Mouse (Mus musculus) heart, embryonic 11.5 days (tissue): ENCODE data around the gene Arl2bp. TPM values are rescaled to one million over a fixed set of nuclear protein-coding genes. Genes with fewer than 3 reads are reported as not detected.

ENCODE experiments used
- ATAC-seq: fragments of 200-750 bp; cut with Nextera tagmentation; replicated peaks from 2 replicates; pipeline ENCODE4 v1.8.0; 2017; ENCODE audit warnings: moderate library complexity; ENCODE audit not compliant: insufficient number of reproducible peaks, low FRiP score, low TSS enrichment
- H3K27ac ChIP-seq: fragments of 300-500 bp; sonication (generic); 2 replicates; pipeline ENCODE4 v1.5.1; 2014; ENCODE audit warnings: mild to moderate bottlenecking, low read depth, low read length
- H3K27me3 ChIP-seq: fragments of 300-500 bp; sonication (generic); 2 replicates; pipeline ENCODE4 v1.6.1; 2014; ENCODE audit warnings: mild to moderate bottlenecking, low read length, mixed read lengths; ENCODE audit not compliant: control insufficient read depth, insufficient read depth
- H3K36me3 ChIP-seq: fragments of 300-500 bp; sonication (generic); 2 replicates; pipeline ENCODE4 v1.6.1; 2014; ENCODE audit warnings: mild to moderate bottlenecking, low read length, moderate library complexity, mixed read lengths; ENCODE audit not compliant: control insufficient read depth, insufficient read depth
- H3K4me1 ChIP-seq: fragments of 300-500 bp; sonication (generic); 2 replicates; pipeline ENCODE4 v1.6.1; 2014; ENCODE audit warnings: low read length; ENCODE audit not compliant: control insufficient read depth, insufficient read depth
- H3K4me2 ChIP-seq: fragments of 300-500 bp; sonication (generic); 2 replicates; pipeline ENCODE4 v1.6.1; 2014; ENCODE audit warnings: mild to moderate bottlenecking, moderate library complexity
- H3K4me3 ChIP-seq: fragments of 300-500 bp; sonication (generic); 2 replicates; pipeline ENCODE4 v1.5.1; 2014; ENCODE audit warnings: low read depth, low read length
- H3K9ac ChIP-seq: fragments of 300-500 bp; sonication (generic); 2 replicates; pipeline ENCODE4 v1.6.1; 2014; ENCODE audit warnings: mild to moderate bottlenecking, low read depth, low read length, moderate library complexity
- H3K9me3 ChIP-seq: fragments of 300-500 bp; sonication (generic); replicated peaks from 2 replicates; pipeline ENCODE4 v1.6.1; 2016; ENCODE audit warnings: low read length; ENCODE audit not compliant: control insufficient read depth
- WGBS: fragments of 180-500 bp; shearing (Covaris S2); extraction: QIAGEN DNeasy Blood & Tissue Kit; methylation state at CpG from one replicate; pipeline ENCODE4 v1.1.7; 2014; ENCODE audit not compliant: insufficient replicate concordance; 5-methylcytosine and 5-hydroxymethylcytosine counted together
- polyA plus RNA-seq: library from polyadenylated mRNA; unstranded; fragments of >200 nt; fragmentation: Nextera tagmentation; extraction: Ambion mirVana; gene quantifications from 2 replicates; pipeline ENCODE4 v1.2.1, GENCODE M21; 2014

Arl2bp gene
- 44.2 and 65.2 TPM in 2 replicates for polyA plus RNA-seq

GRCm38 (mm10) chr8:94666456-94667308 lies at the start of gene Arl2bp:
Gene Arl2bp, plus strand, starts transcription at chr8:94666600.
- Histone ChIP-seq H3K36me3 (peaks cover 8% of the 10 kb centered on the region), H3K4me1 (no peaks in the 10 kb centered on the region), H3K4me2 (peak within 1 kb of the TSS; percentile 80), H3K27me3 (no peaks in the 10 kb centered on the region), H3K9ac (peak within 1 kb of the TSS; percentile 81), H3K27ac (peak within 1 kb of the TSS; percentile 80), H3K4me3 (peak within 1 kb of the TSS; percentile 77), H3K9me3 (no peaks in the 10 kb centered on the region)
- peak; percentile 98 for ATAC-seq
- WGBS: under 1% methylated on average over 74 of the region's 74 CpGs

GRCm38 (mm10) chr8:94624885-94625284 lies 41.5 kb upstream of the Arl2bp start:
- Histone ChIP-seq H3K36me3 (peaks cover 6% of the 10 kb centered on the region; the same call in 1 of the 2 replicates), H3K4me1 (no peaks in the 10 kb centered on the region)
- ATAC-seq: no peak

GRCm38 (mm10) chr8:94633564-94634194 lies 32.7 kb upstream of the Arl2bp start:
- 75% methylated on average over 2 of the region's 2 CpGs for WGBS
- Histone ChIP-seq H3K27ac (no peak overlapping the region), H3K4me3 (no peak overlapping the region), H3K9me3 (no peaks in the 10 kb centered on the region), H3K27me3 (no peaks in the 10 kb centered on the region), H3K4me1 (no peaks in the 10 kb centered on the region), H3K4me2 (no peak overlapping the region), H3K36me3 (peaks cover 13% of the 10 kb centered on the region), H3K9ac (no peak overlapping the region)
- no peak for ATAC-seq

More at GRCm38 (mm10) chr8:94624885-94625284, 41.5 kb upstream of the Arl2bp start:
- no peak overlapping the region for H3K4me3 ChIP-seq
- H3K4me2 ChIP-seq: no peak overlapping the region
- no peaks in the 10 kb centered on the region for H3K27me3 ChIP-seq
- 94% methylated on average over 1 of the region's 1 CpGs for WGBS
- H3K9ac ChIP-seq: no peak overlapping the region
- H3K27ac ChIP-seq: no peak overlapping the region
- H3K9me3 ChIP-seq: no peaks in the 10 kb centered on the region

GRCm38 (mm10) chr8:94634211-94634610 lies 32.2 kb upstream of the Arl2bp start:
- H3K36me3 ChIP-seq: peaks cover 13% of the 10 kb centered on the region
- H3K4me2 ChIP-seq: no peak overlapping the region
- ATAC-seq: no peak
- H3K4me1 ChIP-seq: no peaks in the 10 kb centered on the region
- no peaks in the 10 kb centered on the region for H3K9me3 ChIP-seq
- no peaks in the 10 kb centered on the region for H3K27me3 ChIP-seq
- no peak overlapping the region for H3K4me3 ChIP-seq
- H3K9ac ChIP-seq: no peak overlapping the region
- no peak overlapping the region for H3K27ac ChIP-seq

- H3K36me3 ChIP-seq: peaks cover 22% of the 10 kb centered on the region
- H3K4me3 ChIP-seq: no peak overlapping the region
- H3K9me3 ChIP-seq: no peaks in the 10 kb centered on the region
- no peaks in the 10 kb centered on the region for H3K4me1 ChIP-seq
- H3K27me3 ChIP-seq: no peaks in the 10 kb centered on the region
- 91% methylated on average over 2 of the region's 2 CpGs for WGBS
- ATAC-seq: no peak
- H3K9ac ChIP-seq: no peak overlapping the region
- H3K27ac ChIP-seq: no peak overlapping the region
- H3K4me2 ChIP-seq: no peak overlapping the region
Measured at GRCm38 (mm10) chr8:94641183-94641582, 25.2 kb upstream of the Arl2bp start.

- no peaks in the 10 kb centered on the region for H3K9me3 ChIP-seq
- peaks cover 28% of the 10 kb centered on the region for H3K36me3 ChIP-seq
- 93% methylated on average over 3 of the region's 3 CpGs for WGBS
- no peak for ATAC-seq
- no peak overlapping the region for H3K27ac ChIP-seq
- H3K4me1 ChIP-seq: no peaks in the 10 kb centered on the region
- H3K27me3 ChIP-seq: no peaks in the 10 kb centered on the region
- H3K4me2 ChIP-seq: no peak overlapping the region
- H3K4me3 ChIP-seq: no peak overlapping the region
- no peak overlapping the region for H3K9ac ChIP-seq
Measured at GRCm38 (mm10) chr8:94641938-94642337, 24.5 kb upstream of the Arl2bp start.

GRCm38 (mm10) chr8:94645202-94645601 lies 21.2 kb upstream of the Arl2bp start:
- Histone ChIP-seq H3K4me2 (no peak overlapping the region), H3K9ac (no peak overlapping the region), H3K9me3 (no peaks in the 10 kb centered on the region), H3K27ac (no peak overlapping the region), H3K27me3 (no peaks in the 10 kb centered on the region), H3K36me3 (peaks cover 24% of the 10 kb centered on the region), H3K4me1 (no peaks in the 10 kb centered on the region), H3K4me3 (no peak overlapping the region)
- ATAC-seq: no peak
- WGBS: 57% methylated on average over 1 of the region's 1 CpGs

GRCm38 (mm10) chr8:94646165-94646564 lies 20.2 kb upstream of the Arl2bp start:
- H3K9ac ChIP-seq: no peak overlapping the region
- no peaks in the 10 kb centered on the region for H3K4me1 ChIP-seq
- 88% methylated on average over 3 of the region's 3 CpGs for WGBS
- no peaks in the 10 kb centered on the region for H3K27me3 ChIP-seq
- H3K36me3 ChIP-seq: peaks cover 17% of the 10 kb centered on the region
- no peak for ATAC-seq
- H3K4me3 ChIP-seq: no peak overlapping the region
- no peak overlapping the region for H3K4me2 ChIP-seq
- H3K9me3 ChIP-seq: no peaks in the 10 kb centered on the region
- H3K27ac ChIP-seq: no peak overlapping the region
